Mouse (Mus musculus): ENCODE data around the gene 1700113H08Rik.

1700113H08Rik gene

DNA sequence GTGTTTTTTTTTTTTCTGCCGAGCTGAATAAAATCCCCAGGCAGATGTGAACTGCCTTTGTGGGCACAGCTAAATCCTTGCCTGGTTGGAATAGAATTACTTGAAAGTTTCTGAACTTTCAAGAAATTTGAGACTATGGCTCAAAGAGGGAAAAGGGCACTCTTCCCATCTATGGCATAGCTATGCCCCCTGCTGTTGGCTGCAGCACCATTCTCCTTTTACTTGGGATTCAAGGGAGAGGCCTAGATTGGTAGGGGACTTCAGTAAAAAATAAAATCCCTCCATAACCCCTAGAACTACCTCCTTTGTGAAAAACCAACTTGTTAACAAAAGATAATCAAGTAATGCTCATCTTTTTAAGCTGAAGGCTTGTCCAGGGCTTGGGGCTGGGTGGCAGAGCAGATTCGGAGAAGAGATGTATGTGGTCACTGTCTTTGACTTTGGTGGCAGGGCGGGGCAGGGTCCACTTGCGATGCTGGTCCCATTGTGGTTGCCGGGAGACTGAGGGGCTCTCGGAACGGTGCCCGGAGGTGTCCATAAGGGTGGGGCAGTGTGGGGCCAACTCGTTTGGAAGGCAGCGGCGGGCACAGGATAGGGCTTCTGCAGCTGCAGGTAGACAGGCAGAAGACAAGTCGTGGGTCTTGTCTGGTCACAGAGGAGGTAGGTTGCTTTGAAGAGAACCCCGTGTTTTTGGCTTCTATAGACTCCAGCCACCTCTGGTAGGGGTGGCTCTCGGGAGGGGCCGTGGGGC lies at the start of gene 1700113H08Rik:
Gene 1700113H08Rik (plus strand): TSS at position 546 of the 751 bp plus-strand sequence.
- DNase-seq (ENCODE audit: low spot score in 2 of 2) = no peak

DNA sequence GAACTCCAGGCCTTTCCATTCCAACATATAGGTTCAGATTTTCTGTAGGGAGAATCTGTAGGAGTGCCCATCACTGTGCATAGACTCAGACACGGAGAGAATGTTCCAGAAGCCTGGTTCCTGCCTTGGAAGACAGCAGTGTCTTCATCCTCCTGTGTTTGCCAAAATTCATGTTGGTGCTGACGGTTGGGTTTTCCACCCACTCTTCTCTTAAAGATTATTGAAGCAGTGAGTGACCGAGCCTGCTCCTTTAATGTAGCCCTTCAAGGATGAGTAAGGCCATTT lies 49.7 kb upstream of the 1700113H08Rik start:
- DNase-seq (ENCODE audit: low spot score in 2 of 2) = no peak

DNA sequence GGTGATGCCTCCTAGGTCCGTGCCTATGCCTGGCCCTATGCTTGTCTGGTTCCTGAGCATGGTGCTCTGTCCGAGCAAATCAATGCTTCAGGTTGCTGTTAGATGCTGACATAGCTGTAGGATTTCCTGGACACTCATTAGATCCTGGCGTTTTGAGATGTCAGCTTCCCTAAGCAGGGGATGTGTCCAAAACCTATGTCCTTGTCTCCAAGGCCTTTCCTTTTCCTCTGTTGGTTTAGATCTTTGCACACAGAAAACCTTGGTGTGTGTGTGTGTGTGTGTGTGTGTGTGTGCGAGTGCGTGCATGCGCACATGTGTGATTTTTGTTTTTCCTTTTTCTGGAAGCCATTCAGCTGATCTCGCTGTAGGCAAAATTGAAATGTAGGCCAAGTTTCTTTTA lies 45.8 kb upstream of the 1700113H08Rik start:
- DNase-seq (ENCODE audit: low spot score in 2 of 2) = no peak

DNA sequence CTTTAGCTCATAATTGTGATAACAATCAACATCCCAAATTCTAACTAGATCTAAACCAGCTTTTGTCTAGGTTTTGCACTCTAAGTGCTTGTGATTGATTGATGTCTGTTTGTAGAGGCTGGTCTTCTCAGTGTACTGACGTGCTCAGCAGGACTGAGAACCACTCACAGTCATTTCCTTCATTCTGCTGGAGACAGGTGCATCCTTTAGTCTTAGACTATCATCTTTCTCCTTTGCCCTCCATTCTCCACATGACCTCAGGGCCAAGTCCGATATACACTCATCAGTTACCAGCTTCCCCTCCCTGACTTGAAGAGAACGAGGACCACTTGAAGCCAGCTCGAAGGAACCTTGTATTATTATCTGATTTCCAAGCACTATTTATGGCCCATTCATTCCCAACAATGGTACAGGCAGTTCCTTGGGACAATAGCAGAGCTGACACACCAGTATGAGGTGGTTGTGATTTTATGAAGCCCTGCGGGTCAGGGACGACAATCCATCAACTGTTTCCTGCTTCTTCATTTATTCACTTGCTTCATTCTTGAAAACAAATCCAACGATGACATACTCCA lies 43.4 kb upstream of the 1700113H08Rik start:
- DNase-seq (ENCODE audit: low spot score in 2 of 2) = no peak

DNA sequence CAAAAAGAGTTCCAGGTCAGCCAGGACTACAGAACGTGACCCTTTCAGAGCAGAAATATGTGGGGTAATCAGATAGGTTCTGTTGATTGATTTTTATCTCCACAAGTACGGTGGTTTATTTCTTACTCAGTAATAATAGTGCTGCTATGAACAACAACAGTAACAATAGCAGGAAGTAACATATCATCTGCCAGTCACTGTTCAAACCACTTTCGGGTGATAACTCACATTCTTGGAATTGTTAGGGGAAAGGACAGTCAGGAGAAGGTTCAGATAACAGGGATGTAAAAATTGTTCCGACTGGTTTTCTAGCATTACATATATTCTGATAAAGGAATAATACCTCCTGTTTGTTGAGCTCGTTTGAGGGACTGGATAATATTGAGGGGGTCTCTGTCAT lies 42.4 kb upstream of the 1700113H08Rik start:
- DNase-seq (ENCODE audit: low spot score in 2 of 2) = no peak

DNA sequence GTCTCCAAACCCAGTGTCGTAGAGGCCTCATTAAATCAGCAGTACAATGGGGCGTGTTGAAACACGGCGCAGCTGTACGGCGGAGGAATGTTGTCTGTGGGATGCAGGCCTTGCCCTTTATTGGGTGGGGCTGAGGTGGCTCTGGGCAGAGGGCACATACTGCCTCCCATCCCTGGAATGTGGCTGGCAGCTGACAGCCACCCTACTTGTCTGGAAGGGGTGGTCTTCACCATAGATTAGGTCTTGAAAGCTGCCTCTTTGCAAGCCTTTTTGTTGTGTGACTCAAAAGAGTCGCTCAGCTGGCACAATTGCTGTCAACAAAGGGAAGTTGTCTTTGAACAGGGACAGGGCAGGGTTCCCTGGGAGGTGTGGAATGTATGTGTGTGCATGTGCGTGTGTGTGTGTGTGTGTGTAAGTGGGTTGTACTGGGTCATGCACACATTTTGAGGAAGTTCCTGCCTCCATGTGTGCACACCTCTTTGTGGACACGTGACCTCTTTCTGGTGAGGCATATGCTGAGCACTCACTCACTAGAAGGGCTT lies 41.6 kb upstream of the 1700113H08Rik start:
- DNase-seq (ENCODE audit: low spot score in 2 of 2) = no peak

DNA sequence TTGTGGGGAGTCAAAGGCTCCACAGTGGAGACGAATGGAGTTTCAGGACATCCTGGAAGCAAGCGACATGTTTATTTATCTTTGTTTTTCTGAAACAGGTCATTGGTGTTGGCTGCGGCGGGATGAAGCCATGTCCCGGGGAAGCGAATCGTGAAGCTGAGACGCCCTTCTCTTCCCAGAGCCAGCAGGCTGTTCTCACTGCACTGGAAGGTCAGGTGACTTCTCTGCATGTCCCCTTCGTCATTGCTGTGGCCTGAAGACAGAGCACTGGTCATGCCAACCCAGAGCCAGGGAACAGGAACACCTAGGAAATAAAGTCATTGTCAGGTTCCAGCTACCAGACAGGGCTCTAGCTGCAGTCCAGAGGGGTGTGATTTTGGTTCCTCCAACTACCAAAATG lies 39.0 kb upstream of the 1700113H08Rik start:
- no peak for DNase-seq (ENCODE audit: low spot score in 2 of 2)

DNA sequence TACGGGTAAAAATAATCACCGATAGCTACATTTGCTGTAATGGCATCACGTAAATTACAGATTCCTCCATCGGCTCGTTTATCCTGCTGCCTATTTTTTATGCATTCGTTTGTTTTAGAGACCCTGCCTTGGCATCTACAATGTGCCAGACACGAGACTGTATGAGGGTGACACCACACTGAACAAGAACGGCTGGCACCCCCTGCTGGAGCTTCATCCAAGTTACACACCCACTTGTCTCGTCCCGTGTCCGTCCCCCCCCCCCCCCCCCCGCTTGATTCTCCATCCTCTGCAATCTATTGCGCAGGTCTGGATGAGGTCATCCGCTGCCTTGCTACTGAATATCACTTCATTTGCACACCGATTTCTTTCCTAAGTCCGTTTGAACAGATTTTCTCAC lies 37.1 kb upstream of the 1700113H08Rik start:
- no peak for DNase-seq (ENCODE audit: low spot score in 2 of 2)

DNA sequence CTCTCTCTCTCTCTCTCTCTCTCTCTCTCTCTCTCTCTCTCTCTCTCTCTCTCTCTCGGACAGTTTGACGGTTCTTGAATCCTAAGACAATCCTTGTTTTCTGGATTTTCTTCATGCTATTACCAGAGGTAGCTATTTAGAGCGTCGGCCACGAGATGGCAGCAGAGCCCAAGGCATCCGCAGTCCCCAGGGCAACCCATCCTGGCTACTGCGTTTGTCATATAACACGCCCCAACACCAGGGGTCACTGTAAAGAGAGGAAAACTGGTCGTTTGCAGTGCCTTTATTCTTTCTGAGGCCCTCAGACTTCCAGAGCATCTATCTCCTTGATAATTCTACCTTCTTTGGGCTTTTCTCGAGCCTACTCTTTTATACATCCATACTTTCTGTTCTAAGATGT lies 33.0 kb upstream of the 1700113H08Rik start:
- peak; percentile 13 to 40 for DNase-seq (ENCODE audit: low spot score in 2 of 2)

DNA sequence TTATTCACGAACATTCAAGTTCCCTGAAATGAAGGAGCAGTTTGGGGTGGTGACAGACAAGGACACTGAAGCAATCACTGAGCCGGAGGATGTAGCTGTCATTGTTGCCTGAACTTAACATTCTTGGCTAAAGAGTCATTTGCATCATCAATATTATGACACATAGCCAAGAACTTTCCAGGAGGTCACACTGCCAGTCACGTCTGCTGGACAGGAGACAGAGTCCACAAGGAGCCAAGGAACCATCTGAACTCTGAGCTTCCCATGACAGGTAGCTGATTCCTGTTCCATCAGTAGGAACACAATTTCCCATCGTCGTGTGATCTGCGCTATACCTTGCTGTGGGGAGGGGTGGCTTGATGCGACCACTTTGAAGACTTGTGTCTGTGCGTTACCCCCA lies 25.1 kb upstream of the 1700113H08Rik start:
- no peak for DNase-seq (ENCODE audit: low spot score in 2 of 2)

DNA sequence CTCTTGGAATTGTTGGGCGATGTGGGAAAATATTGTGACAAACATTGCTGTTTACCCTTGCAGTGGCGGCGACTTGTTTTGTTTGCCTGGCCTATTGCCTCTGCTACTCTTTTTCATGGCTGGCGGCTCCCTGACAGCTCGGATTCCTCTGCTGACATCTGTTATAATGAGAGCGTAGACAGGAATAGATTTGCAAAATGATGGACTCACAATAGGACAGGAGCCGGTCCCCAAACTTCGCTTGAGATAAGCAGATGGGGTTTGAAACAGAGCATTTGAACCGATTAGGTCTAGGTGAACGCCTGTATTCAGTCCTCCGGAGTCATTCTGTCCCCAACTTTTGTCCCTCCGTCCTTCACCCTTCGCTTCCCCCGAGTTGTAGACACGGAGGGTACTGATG lies 22.0 kb upstream of the 1700113H08Rik start:
- no peak for DNase-seq (ENCODE audit: low spot score in 2 of 2)

DNA sequence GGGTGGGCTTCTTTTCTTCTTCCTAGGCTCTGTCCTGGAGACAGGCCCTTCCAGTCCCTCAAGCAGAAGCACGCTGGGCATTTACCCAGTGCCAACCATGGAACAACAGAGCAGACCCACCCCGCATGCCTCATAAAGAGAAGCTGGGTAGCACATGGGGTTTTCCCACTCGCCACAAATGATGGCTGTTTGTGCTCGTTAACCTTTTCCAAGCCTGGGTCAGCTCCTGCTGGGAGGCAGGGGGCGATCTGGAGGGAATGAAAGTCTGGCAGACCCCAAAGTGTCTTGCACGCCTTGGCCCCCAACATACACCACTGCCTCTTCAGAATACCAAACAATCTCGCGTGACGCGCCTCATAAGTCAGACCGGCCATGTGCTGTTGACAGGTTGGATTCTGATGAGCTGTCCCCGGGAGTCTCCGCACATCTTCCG lies 21.6 kb upstream of the 1700113H08Rik start:
- no peak for DNase-seq (ENCODE audit: low spot score in 2 of 2)

DNA sequence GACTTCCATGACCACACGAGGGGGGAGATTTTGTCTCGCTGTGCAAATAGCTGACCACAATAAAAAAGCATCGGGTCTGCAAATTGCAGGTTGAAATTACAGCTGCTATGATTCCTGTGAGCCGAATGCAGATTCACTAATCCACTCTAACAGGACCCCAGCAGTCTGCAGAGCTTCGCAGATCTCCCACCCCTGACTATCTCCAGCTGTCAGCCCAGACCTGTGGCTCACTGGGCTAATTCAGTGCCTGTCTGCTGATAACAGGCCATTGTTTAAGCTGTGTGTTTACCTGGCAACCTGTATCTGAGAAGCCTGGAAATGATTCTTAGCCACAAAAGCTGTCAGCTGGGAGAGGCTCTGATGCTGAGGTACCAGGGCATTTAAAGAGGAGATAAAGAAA lies 20.8 kb upstream of the 1700113H08Rik start:
- no peak for DNase-seq (ENCODE audit: low spot score in 2 of 2)

DNA sequence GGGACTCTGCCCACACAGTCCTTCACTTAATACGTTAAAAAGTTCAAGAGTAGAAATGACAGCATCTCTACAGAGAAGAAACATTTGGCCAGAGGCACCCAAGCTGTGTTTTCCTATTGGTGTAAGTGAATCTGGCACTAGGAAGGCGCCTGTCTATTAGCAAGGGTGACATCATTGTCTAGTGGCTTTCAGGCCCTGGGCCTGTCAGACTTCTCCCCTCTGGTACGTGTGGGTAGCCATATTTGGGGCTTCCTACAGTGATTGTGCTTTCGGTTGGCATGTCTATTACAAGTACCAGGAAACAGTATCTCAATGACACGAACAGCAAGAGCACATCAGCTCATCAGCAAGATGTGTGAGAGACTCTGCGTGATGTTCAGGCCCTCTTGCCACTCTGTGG lies 18.5 kb upstream of the 1700113H08Rik start:
- DNase-seq (ENCODE audit: low spot score in 2 of 2) = no peak

DNA sequence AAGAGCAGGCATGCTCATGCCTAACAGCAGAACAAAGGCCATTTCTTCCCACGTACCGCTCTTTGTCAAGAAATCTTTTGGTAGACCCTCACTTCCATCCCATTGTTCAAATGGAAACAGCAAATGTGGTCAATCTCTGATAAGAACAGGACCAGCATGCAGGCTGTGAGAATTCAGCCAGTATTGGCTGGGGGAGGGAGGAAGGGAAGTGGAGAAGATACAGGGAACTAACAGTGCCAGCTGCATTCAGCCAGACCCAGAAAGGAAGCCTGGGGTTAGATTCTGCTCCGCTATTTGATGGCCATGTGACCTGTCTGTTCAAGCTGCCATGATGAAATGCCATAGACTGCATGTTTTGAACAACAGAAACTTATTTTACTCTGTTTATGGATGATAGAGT lies 18.0 kb upstream of the 1700113H08Rik start:
- no peak for DNase-seq (ENCODE audit: low spot score in 2 of 2)

DNA sequence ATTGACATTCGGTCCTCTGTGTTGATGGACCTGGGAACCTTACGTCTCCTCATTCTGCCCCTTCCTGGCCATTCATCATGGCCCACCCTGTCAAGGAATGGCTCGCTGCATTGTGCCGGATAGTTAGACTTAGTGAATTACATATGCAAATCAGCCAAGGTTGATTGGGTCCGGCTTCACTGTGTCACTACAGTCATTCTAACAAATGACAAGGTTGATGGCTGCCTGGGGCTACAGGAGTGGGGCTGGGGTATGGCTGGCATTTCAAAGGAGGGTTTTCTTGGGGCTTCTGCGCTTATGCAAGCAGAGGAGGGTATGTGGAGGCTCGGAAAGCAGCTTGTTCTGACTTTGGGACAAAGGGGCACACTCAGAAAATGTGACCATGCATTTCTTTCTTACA lies 16.6 kb upstream of the 1700113H08Rik start:
- DNase-seq (ENCODE audit: low spot score in 2 of 2) = no peak

DNA sequence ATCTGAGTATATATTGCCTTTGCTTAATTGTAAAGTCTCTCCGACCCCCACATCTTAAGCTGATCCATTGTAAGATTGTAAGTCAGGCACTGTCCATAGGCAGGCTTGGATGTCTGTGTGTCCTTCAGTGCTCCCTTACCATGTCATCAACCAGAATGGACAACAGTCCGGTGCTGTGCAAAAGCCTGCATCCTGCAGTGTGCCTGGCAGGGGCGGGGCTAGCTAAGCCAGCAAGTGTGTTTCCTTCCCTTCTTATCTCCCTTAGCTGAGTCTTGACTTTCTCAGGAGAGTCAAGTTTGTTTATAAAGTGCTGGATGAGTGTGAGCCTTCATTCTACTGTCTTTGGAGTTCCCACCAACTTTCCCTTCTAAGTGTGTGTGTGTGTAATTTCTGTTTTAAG lies 12.6 kb upstream of the 1700113H08Rik start:
- no peak for DNase-seq (ENCODE audit: low spot score in 2 of 2)

DNA sequence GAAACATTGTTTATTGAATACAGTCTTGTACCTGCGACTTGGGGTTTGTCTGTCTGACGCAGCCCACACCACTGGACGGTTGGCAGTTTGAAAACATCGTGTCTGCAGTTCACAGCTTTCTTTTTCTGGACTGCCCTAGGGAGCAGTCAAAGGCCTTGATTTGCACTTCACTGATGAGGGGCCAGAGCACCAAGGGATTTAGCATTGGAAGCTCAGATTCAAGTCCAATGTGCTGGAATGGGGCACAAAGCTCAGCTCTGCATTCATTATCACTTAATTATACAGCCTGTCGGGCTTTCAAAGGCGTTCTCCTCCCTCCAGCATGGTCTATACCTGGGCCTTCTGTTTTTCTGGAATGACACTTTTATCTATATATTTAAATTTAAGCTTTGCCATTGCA lies 11.4 kb upstream of the 1700113H08Rik start:
- DNase-seq (ENCODE audit: low spot score in 2 of 2) = no peak

DNA sequence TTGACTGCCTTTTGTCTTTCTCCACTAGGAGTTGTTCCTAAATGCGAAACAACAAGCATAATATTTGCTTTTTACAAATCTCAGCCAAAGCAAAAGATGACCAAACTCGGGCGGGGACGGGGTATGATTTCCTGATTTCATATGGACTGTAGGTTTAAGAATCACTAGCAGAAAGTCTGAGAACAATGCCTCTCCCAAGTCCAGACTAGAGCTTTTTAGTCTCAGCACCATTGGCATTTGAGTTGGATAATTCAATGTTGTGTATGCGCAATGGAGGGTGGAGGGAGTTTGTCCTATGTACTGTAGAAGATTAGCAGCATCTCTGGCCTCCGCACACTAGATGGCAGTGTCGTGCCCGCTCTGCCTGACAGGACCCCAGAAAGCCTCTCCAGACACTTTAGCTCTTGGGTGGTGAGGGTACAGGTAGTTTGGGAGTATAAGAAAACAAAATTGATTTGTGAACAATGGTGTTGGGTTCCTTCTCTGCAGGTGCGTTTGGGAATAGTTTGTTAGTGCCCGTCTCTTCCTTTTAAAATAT lies 10.8 kb upstream of the 1700113H08Rik start:
- DNase-seq (ENCODE audit: low spot score in 2 of 2) = no peak

DNA sequence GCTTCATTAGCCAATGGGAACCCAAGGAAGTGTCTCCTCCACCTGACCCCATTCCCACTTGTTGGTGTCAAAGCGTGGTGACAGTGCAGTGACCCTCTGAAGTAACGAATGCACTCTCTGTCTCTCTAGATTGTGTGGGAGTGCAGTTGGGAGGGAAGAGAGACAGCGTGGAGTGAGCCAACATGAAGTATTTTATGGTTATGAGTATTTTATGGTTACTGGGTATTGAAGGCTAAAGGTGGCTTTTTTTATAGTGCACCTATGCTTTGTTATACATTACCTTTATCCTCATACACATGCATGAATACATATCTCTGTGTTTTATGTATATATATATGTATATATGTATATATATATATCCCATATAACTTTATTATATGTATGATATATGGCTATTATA lies 8.7 kb upstream of the 1700113H08Rik start:
- DNase-seq (ENCODE audit: low spot score in 2 of 2) = no peak

DNA sequence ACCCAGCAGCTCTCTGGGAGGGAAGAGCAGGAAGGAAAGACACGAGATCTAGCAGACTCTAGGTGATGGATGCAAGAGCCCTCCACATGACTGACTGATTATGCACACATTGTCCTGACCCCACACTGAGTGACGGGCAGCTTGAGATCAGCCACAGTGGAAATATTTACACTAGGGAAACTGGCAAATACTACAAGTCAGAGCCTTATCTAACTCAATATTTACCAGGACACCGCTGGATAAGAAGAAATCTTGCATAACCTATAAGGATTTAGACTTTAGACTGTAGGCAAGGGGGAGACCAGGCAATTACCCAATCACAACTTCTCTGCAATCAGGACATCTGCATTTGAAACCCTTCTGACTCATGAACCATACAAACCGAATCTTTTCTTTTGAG lies 6.1 kb upstream of the 1700113H08Rik start:
- DNase-seq (ENCODE audit: low spot score in 2 of 2) = no peak

DNA sequence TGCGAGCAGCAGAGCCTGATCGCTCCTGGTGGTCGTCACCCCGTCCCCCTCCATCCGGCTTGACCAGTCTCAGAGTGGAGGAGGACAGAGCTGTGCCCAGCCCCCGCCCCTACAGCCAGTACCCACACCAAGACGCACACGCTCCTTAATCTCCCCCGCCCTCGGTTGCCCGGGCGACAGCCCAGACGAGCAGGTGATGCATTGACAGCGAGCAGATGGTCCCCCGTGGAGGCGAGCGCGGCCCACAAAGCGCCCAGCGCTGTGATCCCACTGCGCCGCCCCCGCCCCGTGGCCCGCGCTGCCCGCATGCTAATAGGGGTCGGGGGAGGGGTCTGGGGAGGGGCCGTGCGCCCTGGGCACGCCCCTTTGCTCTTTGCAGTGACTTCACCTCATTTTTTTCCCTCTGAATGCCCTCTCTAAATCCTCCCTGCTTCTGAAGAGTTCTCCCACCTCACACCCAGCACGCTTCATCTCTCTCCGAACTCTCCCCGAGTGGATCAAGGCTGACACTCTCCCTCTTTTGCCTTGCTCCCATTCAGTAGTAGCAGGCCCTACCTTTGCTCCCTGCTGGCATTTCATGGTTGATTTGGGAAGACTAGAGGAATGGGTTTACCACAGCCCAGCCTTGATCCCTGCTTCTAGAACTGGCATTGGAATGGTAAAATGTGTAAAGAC lies 543 bp downstream of the 1700113H08Rik start:
- DNase-seq (ENCODE audit: low spot score in 2 of 2) = no peak

DNA sequence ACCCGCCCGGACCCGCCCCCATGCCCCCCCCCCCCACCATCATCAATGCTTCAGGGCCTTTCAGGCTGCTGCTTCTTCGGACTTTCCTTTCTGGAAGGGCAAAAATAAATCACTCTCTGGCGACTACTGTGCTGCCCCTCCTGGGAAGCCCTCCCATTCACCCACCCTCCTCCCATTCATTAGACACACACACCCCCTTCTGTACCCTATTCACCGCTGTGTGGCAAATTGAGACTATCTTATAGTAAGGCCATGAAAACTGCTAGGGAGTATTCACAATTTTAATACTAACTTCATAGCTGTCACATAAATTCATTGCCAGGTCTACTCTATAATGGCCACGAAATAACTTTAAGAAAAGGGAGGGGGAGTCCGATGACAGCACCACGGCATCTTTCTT lies 1.1 kb downstream of the 1700113H08Rik start:
- no peak for DNase-seq (ENCODE audit: low spot score in 2 of 2)
